Mouse (Mus musculus) CH12.LX (cell line): Measurements from ENCODE around the gene Cpt1b. TPM values are rescaled to one million over a fixed set of nuclear protein-coding genes. Genes with fewer than 3 reads are reported as not detected.

Source experiments
- DNase-seq: peaks from one replicate; pipeline ENCODE4 v3.0.0-alpha.2; 2013; ENCODE audit errors: extremely low read depth
- H3K27ac ChIP-seq: 2 replicates; pipeline ENCODE4 v1.5.1; 2012; ENCODE audit warnings: low read depth, mild to moderate bottlenecking, control low read depth, moderate library complexity; ENCODE audit not compliant: insufficient read depth
- H3K27me3 ChIP-seq: replicated peaks from 2 replicates; pipeline ENCODE3; 2012; ENCODE audit warnings: inconsistent platforms
- H3K36me3 ChIP-seq, 2 experiments: replicated peaks in 1 of 2; 2 replicates each; pipeline versions ENCODE3 to v1.6.1; 2012; ENCODE audit warnings: inconsistent platforms in 1 of 2, low read length in 1 of 2, mild to moderate bottlenecking in 1 of 2, mixed read lengths in 1 of 2, moderate library complexity in 1 of 2; ENCODE audit not compliant: control insufficient read depth in 1 of 2, insufficient read depth in 1 of 2
- H3K4me1 ChIP-seq, 2 experiments: 2 replicates each; pipeline ENCODE4 v1.6.1; 2012; ENCODE audit warnings: inconsistent platforms in 1 of 2, moderate library complexity in 1 of 2; ENCODE audit not compliant: insufficient read depth in 2 of 2, control insufficient read depth in 1 of 2
- H3K4me2 ChIP-seq: 2 replicates; pipeline ENCODE4 v1.6.1; 2012; ENCODE audit warnings: low read depth, mild to moderate bottlenecking, control low read depth; ENCODE audit not compliant: poor library complexity, insufficient read depth, severe bottlenecking
- H3K4me3 ChIP-seq, 3 experiments: fragments of 150-350 bp in 1 of 3; sonication (generic) in 1 of 3; replicated peaks in 1 of 3; 2 replicates each; pipeline versions ENCODE3 to v1.5.1; 2011 to 2012; ENCODE audit warnings: low read depth in 2 of 3, low read length in 2 of 3, mild to moderate bottlenecking in 2 of 3, moderate library complexity in 2 of 3, control low read depth in 1 of 3, improper control_type of control experiment in 1 of 3, inconsistent platforms in 1 of 3, mixed read lengths in 1 of 3; ENCODE audit not compliant: poor library complexity in 1 of 3
- H3K79me2 ChIP-seq: replicated peaks from 2 replicates; pipeline ENCODE4 v1.6.1; 2012; ENCODE audit warnings: mild to moderate bottlenecking, moderate library complexity; ENCODE audit not compliant: control insufficient read depth, poor library complexity, insufficient read depth, severe bottlenecking; ENCODE audit errors: extremely low read depth
- H3K9ac ChIP-seq: 2 replicates; pipeline ENCODE4 v1.6.1; 2012; ENCODE audit warnings: low read depth, mild to moderate bottlenecking, control low read depth, moderate library complexity; ENCODE audit not compliant: insufficient read depth
- H3K9me3 ChIP-seq: replicated peaks from 2 replicates; pipeline ENCODE3; 2012; ENCODE audit warnings: low read length, inconsistent platforms, mixed read lengths
- CHD1 ChIP-seq: IDR thresholded peaks from 2 replicates; pipeline ENCODE4 v1.6.1; 2012; ENCODE audit warnings: low read depth, low read length, improper control_type of control experiment, inconsistent platforms
- CTCF ChIP-seq, 2 experiments: IDR thresholded peaks in 1 of 2; conservative IDR thresholded peaks in 1 of 2; 2 replicates each; pipeline ENCODE4 v1.5.1; 2011 to 2012; ENCODE audit warnings: low read depth in 2 of 2, low read length in 2 of 2, improper control_type of control experiment in 1 of 2, inconsistent platforms in 1 of 2, mild to moderate bottlenecking in 1 of 2, moderate library complexity in 1 of 2
- E2F4 ChIP-seq: IDR thresholded peaks from 2 replicates; pipeline ENCODE4 v1.6.1; 2011; ENCODE audit warnings: low read depth, low read length, improper control_type of control experiment; ENCODE audit not compliant: insufficient replicate concordance
- EP300 ChIP-seq: IDR thresholded peaks from 2 replicates; pipeline ENCODE4 v1.6.1; 2011; ENCODE audit warnings: low read length, improper control_type of control experiment
- ETS1 ChIP-seq: conservative IDR thresholded peaks from 2 replicates; pipeline ENCODE4 v1.6.1; 2012; ENCODE audit warnings: low read depth, mild to moderate bottlenecking, inconsistent platforms, low read length, improper control_type of control experiment, moderate library complexity
- GABPA ChIP-seq: IDR thresholded peaks from 2 replicates; pipeline ENCODE4 v1.6.1; 2012; ENCODE audit warnings: low read depth, low read length, improper control_type of control experiment, inconsistent platforms; ENCODE audit not compliant: insufficient replicate concordance
- JUN ChIP-seq: IDR thresholded peaks from 2 replicates; pipeline ENCODE4 v1.6.1; 2011; ENCODE audit warnings: low read depth, mild to moderate bottlenecking, low read length, improper control_type of control experiment, moderate library complexity; ENCODE audit not compliant: insufficient read depth
- MAX ChIP-seq: IDR thresholded peaks from 2 replicates; pipeline ENCODE4 v1.6.1; 2011; ENCODE audit warnings: low read length, improper control_type of control experiment
- MAZ ChIP-seq: IDR thresholded peaks from 2 replicates; pipeline ENCODE4 v1.6.1; 2012; ENCODE audit warnings: low read depth, mild to moderate bottlenecking, inconsistent platforms, low read length, improper control_type of control experiment, moderate library complexity
- MXI1 ChIP-seq: IDR thresholded peaks from 2 replicates; pipeline ENCODE4 v1.6.1; 2011; ENCODE audit warnings: mild to moderate bottlenecking, low read depth, low read length, improper control_type of control experiment
- NELFE ChIP-seq: IDR thresholded peaks from 2 replicates; pipeline ENCODE4 v1.6.1; 2011; ENCODE audit warnings: low read depth, low read length, improper control_type of control experiment
- PAX5 ChIP-seq: IDR thresholded peaks from 2 replicates; pipeline ENCODE4 v1.6.1; 2012; ENCODE audit warnings: low read length, inconsistent platforms, mixed read lengths
- POLR2AphosphoS2 ChIP-seq: IDR thresholded peaks from 2 replicates; pipeline ENCODE4 v1.6.1; 2011; ENCODE audit warnings: low read depth, low read length, improper control_type of control experiment
- RAD21 ChIP-seq: IDR thresholded peaks from 2 replicates; pipeline ENCODE4 v1.6.1; 2011; ENCODE audit warnings: low read depth, mild to moderate bottlenecking, low read length, improper control_type of control experiment, moderate library complexity
- SIN3A ChIP-seq: IDR thresholded peaks from 2 replicates; pipeline ENCODE4 v1.6.1; 2012; ENCODE audit warnings: low read length, improper control_type of control experiment, inconsistent platforms
- SMC3 ChIP-seq: IDR thresholded peaks from 2 replicates; pipeline ENCODE4 v1.6.1; 2011; ENCODE audit warnings: low read depth, low read length, improper control_type of control experiment
- TBP ChIP-seq: conservative IDR thresholded peaks from 2 replicates; pipeline ENCODE4 v1.6.1; 2011; ENCODE audit warnings: low read depth, low read length, improper control_type of control experiment
- TCF12 ChIP-seq: IDR thresholded peaks from 2 replicates; pipeline ENCODE4 v1.6.1; 2014; ENCODE audit warnings: low read depth, mild to moderate bottlenecking, inconsistent platforms, low read length, improper control_type of control experiment
- UBTF ChIP-seq: IDR thresholded peaks from 2 replicates; pipeline ENCODE4 v1.6.1; 2012; ENCODE audit warnings: low read depth, mild to moderate bottlenecking, inconsistent platforms, low read length, improper control_type of control experiment, moderate library complexity
- USF2 ChIP-seq: conservative IDR thresholded peaks from 2 replicates; pipeline ENCODE4 v1.6.1; 2011; ENCODE audit warnings: low read depth, low read length, improper control_type of control experiment
- ZKSCAN1 ChIP-seq: IDR thresholded peaks from 2 replicates; pipeline ENCODE4 v1.6.1; 2012; ENCODE audit warnings: low read depth, inconsistent platforms, low read length, improper control_type of control experiment, borderline replicate concordance
- ZMIZ1 ChIP-seq: IDR thresholded peaks from 2 replicates; pipeline ENCODE4 v1.6.1; 2012; ENCODE audit warnings: low read depth, mild to moderate bottlenecking, inconsistent platforms, low read length, improper control_type of control experiment
- ZNF384 ChIP-seq: IDR thresholded peaks from 2 replicates; pipeline ENCODE4 v1.6.1; 2012; ENCODE audit warnings: low read depth, low read length, improper control_type of control experiment, inconsistent platforms
- dilution Hi-C: fragments of 300-500 bp; cut with MboI; formaldehyde crosslinking; loops from 2 replicates; pipeline ENCODE4 v1.14.3; 2020; ENCODE audit warnings: low sequenced_read_pairs; ENCODE audit not compliant: extremely low pct_unique_long_range_greater_than_20kb, extremely low pct_ligation_motif_present
- in situ Hi-C: fragments of 300-500 bp; cut with MboI; formaldehyde crosslinking; loops from 3 replicates; pipeline ENCODE4 v1.14.3; 2019; ENCODE audit warnings: low sequenced_read_pairs, low pct_ligation_motif_present, low pct_unique_long_range_greater_than_20kb, mixed read lengths
- polyA plus RNA-seq: library from polyadenylated mRNA; unstranded; fragments of >175 nt; gene quantifications from 2 replicates; pipeline ENCODE4 v1.2.1, GENCODE M21; 2012; ENCODE audit warnings: low read depth; ENCODE audit not compliant: insufficient read length
- total RNA-seq, 2 experiments: library from RNA; depleted of rRNA; stranded (reverse); fragments of 300-350 nt in 1 of 2; fragments of >200 nt in 1 of 2; gene quantifications; 2 replicates each; pipeline ENCODE4 v1.2.3; 2012 to 2014

Cpt1b gene
- total and polyA plus RNA-seq, 3 experiments: 1.5 to 2.1 (median 2.1) TPM

DNA sequence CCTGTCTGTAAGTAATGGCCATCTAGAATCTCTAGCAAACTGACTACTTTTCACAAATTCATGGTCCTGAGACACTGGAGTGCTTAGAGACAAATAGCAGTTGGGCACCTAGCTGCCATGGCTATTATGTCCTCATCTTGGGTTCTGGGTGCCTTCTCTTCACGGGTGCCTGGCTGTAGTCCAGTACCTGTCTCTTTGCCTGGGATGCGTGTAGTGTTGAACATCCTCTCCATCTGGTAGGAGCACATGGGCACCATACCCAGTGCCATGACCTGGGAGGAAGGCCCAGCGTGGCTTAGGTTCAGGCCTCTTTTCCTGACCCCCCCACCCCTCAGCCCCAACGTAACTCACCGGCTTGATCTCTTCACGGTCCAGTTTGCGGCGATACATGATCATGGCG is 3.7 kb downstream of the Cpt1b start:
- Histone ChIP-seq H3K4me1 (no peaks in the 10 kb centered on the region), H3K36me3 (peaks cover 55 to 90% of the 10 kb centered on the region in 2 experiments), H3K4me2 (no peak overlapping the region), H3K79me2 (no peaks in the 10 kb centered on the region), H3K27me3 (no peaks in the 10 kb centered on the region), H3K4me3 (no peak overlapping the region), H3K27ac (no peak overlapping the region), H3K9me3 (no peaks in the 10 kb centered on the region), H3K9ac (no peak overlapping the region)
- dilution Hi-C loops (no loop called here), in situ Hi-C loops (loop anchor here (10.0 kb wide), 1 partner anchor 347 kb away; the partner anchor contains the start of gene Trabd)
- TF ChIP-seq E2F4 (no peak), ZKSCAN1 (no peak), PAX5 (no peak), GABPA (no peak), EP300 (no peak), POLR2AphosphoS2 (no peak), MXI1 (no peak), MAZ (no peak)
- no peak for DNase-seq

- no peaks in the 10 kb centered on the region for H3K27me3 ChIP-seq
- in situ Hi-C loops (no loop called here), dilution Hi-C loops (no loop called here)
- no peak overlapping the region for H3K4me2 ChIP-seq
- H3K79me2 ChIP-seq: no peaks in the 10 kb centered on the region
- no peak overlapping the region for H3K4me3 ChIP-seq
- no peak overlapping the region for H3K9ac ChIP-seq
- TF ChIP-seq TBP (no peak), USF2 (no peak), MAX (no peak), ETS1 (no peak), CTCF (conservative IDR thresholded peaks at IDR 0.05 in 1 of 2, IDR thresholded peaks at IDR 0.05 in 1 of 2; ENCODE audit: low read depth in 2 of 2, low read length in 2 of 2) (no peak), JUN (no peak), UBTF (no peak), SIN3A (no peak), PAX5 (no peak), TCF12 (no peak), ZNF384 (no peak), SMC3 (no peak), MAZ (no peak), GABPA (no peak), ZMIZ1 (no peak), RAD21 (no peak), NELFE (no peak), CHD1 (no peak), E2F4 (no peak), ZKSCAN1 (no peak)
- H3K36me3 ChIP-seq: peaks cover 29 to 46% of the 10 kb centered on the region in 2 experiments
- no peaks in the 10 kb centered on the region for H3K9me3 ChIP-seq
- DNase-seq: no peak
- H3K4me1 ChIP-seq: no peaks in the 10 kb centered on the region
- H3K27ac ChIP-seq: no peak overlapping the region
Observed at GRCm38 (mm10) chr15:89415282-89415681, 10.4 kb downstream of the Cpt1b start.
